Mouse (Mus musculus) midbrain, embryonic 11.5 days (tissue): ENCODE data around the gene Dcaf8. TPM values are rescaled to one million over a fixed set of nuclear protein-coding genes. Genes with fewer than 3 reads are reported as not detected.
A peak's percentile ranks its signal among the peaks of the same experiment; 100 is the strongest.

Experiments used
- ATAC-seq: fragments of 200-750 bp; cut with Nextera tagmentation; 2 replicates; pipeline ENCODE4 v1.8.0; 2017; ENCODE audit warnings: moderate TSS enrichment, moderate library complexity; ENCODE audit not compliant: low FRiP score
- DNase-seq: peaks from one replicate; pipeline ENCODE4 v3.0.0; 2015; ENCODE audit warnings: low spot score; ENCODE audit errors: missing footprints
- H3K27ac ChIP-seq: fragments of 300-500 bp; sonication (generic); 2 replicates; pipeline ENCODE4 v1.5.1; 2014; ENCODE audit warnings: low read depth, low read length
- H3K27me3 ChIP-seq: fragments of 300-500 bp; sonication (generic); 2 replicates; pipeline ENCODE4 v1.6.1; 2014; ENCODE audit warnings: mild to moderate bottlenecking, low read length, moderate library complexity, mixed read lengths; ENCODE audit not compliant: control insufficient read depth, insufficient read depth
- H3K36me3 ChIP-seq: fragments of 300-500 bp; sonication (generic); 2 replicates; pipeline ENCODE4 v1.6.1; 2014; ENCODE audit warnings: mild to moderate bottlenecking, low read length, moderate library complexity, mixed read lengths; ENCODE audit not compliant: control insufficient read depth, insufficient read depth
- H3K4me1 ChIP-seq: fragments of 300-500 bp; sonication (generic); 2 replicates; pipeline ENCODE4 v1.6.1; 2014; ENCODE audit warnings: low read length; ENCODE audit not compliant: control insufficient read depth, insufficient read depth
- H3K4me2 ChIP-seq: fragments of 300-500 bp; sonication (generic); 2 replicates; pipeline ENCODE4 v1.6.1; 2014; ENCODE audit warnings: mild to moderate bottlenecking, moderate library complexity
- H3K4me3 ChIP-seq: fragments of 300-500 bp; sonication (generic); 2 replicates; pipeline ENCODE4 v1.5.1; 2014; ENCODE audit warnings: low read depth, low read length
- H3K9ac ChIP-seq: fragments of 300-500 bp; sonication (generic); 2 replicates; pipeline ENCODE4 v1.6.1; 2014; ENCODE audit warnings: low read length
- H3K9me3 ChIP-seq: fragments of 300-500 bp; sonication (generic); 2 replicates; pipeline ENCODE4 v1.6.1; 2016; ENCODE audit warnings: low read length; ENCODE audit not compliant: control insufficient read depth
- WGBS: fragments of 180-500 bp; shearing (Covaris S2); extraction: QIAGEN DNeasy Blood & Tissue Kit; methylation state at CpG from one replicate; pipeline ENCODE4 v1.1.7; 2014; 5-methylcytosine and 5-hydroxymethylcytosine counted together
- polyA plus RNA-seq: library from polyadenylated mRNA; unstranded; fragments of >200 nt; fragmentation: Nextera tagmentation; extraction: Ambion mirVana; gene quantifications from 2 replicates; pipeline ENCODE4 v1.2.1, GENCODE M21; 2014

Dcaf8 gene
- polyA plus RNA-seq, 1 experiment from 2014 or later, result 100.0 TPM

GRCm38 (mm10) chr1:172217148-172217547 is 69.3 kb downstream of the Dcaf8 start:
- Histone ChIP-seq H3K27me3 (no peaks in the 10 kb centered on the region), H3K4me1 (peaks cover 22% of the 10 kb centered on the region), H3K4me3 (no peak overlapping the region), H3K4me2 (peak overlapping the region; percentile 38), H3K36me3 (no peaks in the 10 kb centered on the region), H3K9me3 (no peaks in the 10 kb centered on the region), H3K27ac (no peak overlapping the region; the same call in 1 of the 2 replicates), H3K9ac (peak overlapping the region; percentile 38; the same call in 1 of the 2 replicates)
- peak; percentile 99 for DNase-seq
- ATAC-seq, result peak; percentile 79
- 0% methylated on average over 5 of the region's 5 CpGs for WGBS

GRCm38 (mm10) chr1:172218164-172218910 is 70.5 kb downstream of the Dcaf8 start:
- Histone ChIP-seq H3K4me1 (peaks cover 14% of the 10 kb centered on the region), H3K36me3 (no peaks in the 10 kb centered on the region), H3K27ac (no peak overlapping the region), H3K27me3 (no peaks in the 10 kb centered on the region), H3K9ac (no peak overlapping the region), H3K4me2 (no peak overlapping the region), H3K4me3 (no peak overlapping the region), H3K9me3 (no peaks in the 10 kb centered on the region)
- no peak for ATAC-seq
- DNase-seq, result peak; percentile 82
- WGBS, result 49% methylated on average over 15 of the region's 15 CpGs

- ATAC-seq (no peak), DNase-seq (peak; percentile 82)
- 82% methylated on average over 19 of the region's 19 CpGs for WGBS
- no peak within 1 kb of the TSS for H3K9ac ChIP-seq
- H3K4me3 ChIP-seq, result no peak within 1 kb of the TSS
- H3K27ac ChIP-seq, result no peak within 1 kb of the TSS
- no peak within 1 kb of the TSS for H3K4me2 ChIP-seq
- no peaks in the 10 kb centered on the region for H3K36me3 ChIP-seq
- no peaks in the 10 kb centered on the region for H3K27me3 ChIP-seq
- H3K4me1 ChIP-seq, result peaks cover 8% of the 10 kb centered on the region
- no peaks in the 10 kb centered on the region for H3K9me3 ChIP-seq
These were observed 71.8 kb downstream of the Dcaf8 start, which contains the start of gene Casq1 for GRCm38 (mm10) chr1:172219451-172220406. TSS of gene Casq1 (minus strand) at chr1:172219868.

GRCm38 (mm10) chr1:172220414-172220813 is 72.5 kb downstream of the Dcaf8 start:
- Histone ChIP-seq H3K4me3 (no peak overlapping the region), H3K4me1 (peaks cover 8% of the 10 kb centered on the region), H3K4me2 (no peak overlapping the region), H3K27ac (no peak overlapping the region), H3K27me3 (no peaks in the 10 kb centered on the region), H3K9ac (no peak overlapping the region), H3K9me3 (no peaks in the 10 kb centered on the region), H3K36me3 (no peaks in the 10 kb centered on the region)
- DNase-seq, result no peak
- no peak for ATAC-seq
- 60% methylated on average over 10 of the region's 10 CpGs for WGBS

GRCm38 (mm10) chr1:172221297-172222063 is 73.6 kb downstream of the Dcaf8 start:
- Histone ChIP-seq H3K9me3 (no peaks in the 10 kb centered on the region), H3K9ac (0 out of 2 replicates have a peak overlapping the region, but pooled peaks have one; percentile 4), H3K4me3 (no peak overlapping the region), H3K4me1 (peaks cover 8% of the 10 kb centered on the region), H3K4me2 (no peak overlapping the region), H3K27ac (no peak overlapping the region), H3K36me3 (no peaks in the 10 kb centered on the region), H3K27me3 (no peaks in the 10 kb centered on the region)
- WGBS, result 48% methylated on average over 11 of the region's 11 CpGs
- ATAC-seq (no peak), DNase-seq (peak; percentile 87)

GRCm38 (mm10) chr1:172228209-172228608 is 80.3 kb downstream of the Dcaf8 start:
- H3K4me1 ChIP-seq, result no peaks in the 10 kb centered on the region
- H3K4me2 ChIP-seq, result no peak overlapping the region
- no peaks in the 10 kb centered on the region for H3K9me3 ChIP-seq
- WGBS, result 92% methylated on average over 2 of the region's 2 CpGs
- DNase-seq (peak; percentile 33), ATAC-seq (no peak)
- H3K36me3 ChIP-seq, result no peaks in the 10 kb centered on the region
- H3K27ac ChIP-seq, result no peak overlapping the region
- no peak overlapping the region for H3K9ac ChIP-seq
- H3K4me3 ChIP-seq, result no peak overlapping the region
- no peaks in the 10 kb centered on the region for H3K27me3 ChIP-seq

GRCm38 (mm10) chr1:172229215-172229614 is 81.3 kb downstream of the Dcaf8 start:
- WGBS, result 94% methylated on average over 1 of the region's 1 CpGs
- Histone ChIP-seq H3K27me3 (no peaks in the 10 kb centered on the region), H3K4me2 (no peak overlapping the region), H3K4me3 (no peak overlapping the region), H3K4me1 (no peaks in the 10 kb centered on the region), H3K36me3 (no peaks in the 10 kb centered on the region), H3K9ac (no peak overlapping the region), H3K27ac (no peak overlapping the region), H3K9me3 (no peaks in the 10 kb centered on the region)
- DNase-seq (no peak), ATAC-seq (no peak)

- Histone ChIP-seq H3K27me3 (peaks cover 5% of the 10 kb centered on the region), H3K9ac (no peak overlapping the region), H3K4me1 (peaks cover 13% of the 10 kb centered on the region), H3K4me3 (no peak overlapping the region), H3K9me3 (no peaks in the 10 kb centered on the region), H3K4me2 (no peak overlapping the region), H3K27ac (no peak overlapping the region), H3K36me3 (no peaks in the 10 kb centered on the region)
- ATAC-seq, result no peak
- 38% methylated on average over 6 of the region's 6 CpGs for WGBS
- DNase-seq, result peak; percentile 82
These were observed 93.2 kb downstream of the Dcaf8 start for GRCm38 (mm10) chr1:172240945-172241708.
